Mouse (Mus musculus) embryonic facial prominence, embryonic 14.5 days (tissue): ENCODE measurements around the gene Itpk1. TPM values are rescaled to one million over a fixed set of nuclear protein-coding genes. Genes with fewer than 3 reads are reported as not detected.

Experiments used
- ATAC-seq: fragments of 200-750 bp; cut with Nextera tagmentation; 2 replicates; pipeline ENCODE4 v1.8.0; 2017; ENCODE audit warnings: low read depth, moderate number of reproducible peaks, moderate TSS enrichment
- DNase-seq: peaks from one replicate; pipeline ENCODE4 v3.0.0-alpha.2; 2015; ENCODE audit warnings: low spot score
- H3K27ac ChIP-seq: fragments of 300-500 bp; sonication (generic); replicated peaks from 2 replicates; pipeline ENCODE4 v1.5.1; 2014; ENCODE audit warnings: low read depth, mild to moderate bottlenecking, low read length, moderate library complexity
- H3K27me3 ChIP-seq: fragments of 300-500 bp; sonication (generic); replicated peaks from 2 replicates; pipeline ENCODE4 v1.6.1; 2014; ENCODE audit warnings: low read length; ENCODE audit not compliant: control insufficient read depth, insufficient read depth
- H3K36me3 ChIP-seq: fragments of 300-500 bp; sonication (generic); 2 replicates; pipeline ENCODE4 v1.6.1; 2014; ENCODE audit warnings: low read length, mixed read lengths; ENCODE audit not compliant: control insufficient read depth, insufficient read depth
- H3K4me1 ChIP-seq: fragments of 300-500 bp; sonication (generic); 2 replicates; pipeline ENCODE4 v1.6.1; 2014; ENCODE audit warnings: antibody characterized with exemption, low read length; ENCODE audit not compliant: control insufficient read depth, insufficient read depth
- H3K4me2 ChIP-seq: fragments of 300-500 bp; sonication (generic); 2 replicates; pipeline ENCODE4 v1.6.1; 2014; ENCODE audit warnings: low read depth, mild to moderate bottlenecking, low read length, moderate library complexity, mixed read lengths
- H3K4me3 ChIP-seq: fragments of 300-500 bp; sonication (generic); 2 replicates; pipeline ENCODE4 v1.5.1; 2014; ENCODE audit warnings: low read depth, mild to moderate bottlenecking, low read length
- H3K9ac ChIP-seq: fragments of 300-500 bp; sonication (generic); 2 replicates; pipeline ENCODE4 v1.6.1; 2014; ENCODE audit warnings: low read depth, mild to moderate bottlenecking, low read length, moderate library complexity, mixed read lengths
- H3K9me3 ChIP-seq: fragments of 300-500 bp; sonication (generic); 2 replicates; pipeline ENCODE4 v1.6.1; 2016; ENCODE audit warnings: low read length; ENCODE audit not compliant: control insufficient read depth
- WGBS: fragments of 180-500 bp; shearing (Covaris S2); extraction: QIAGEN DNeasy Blood & Tissue Kit; methylation state at CpG from one replicate; pipeline ENCODE4 v1.1.7; 2014; 5-methylcytosine and 5-hydroxymethylcytosine counted together
- polyA plus RNA-seq: library from polyadenylated mRNA; unstranded; fragments of >200 nt; fragmentation: Nextera tagmentation; extraction: Ambion mirVana; gene quantifications from 2 replicates; pipeline ENCODE4 v1.2.1, GENCODE M21; 2014

Itpk1 gene
- polyA plus RNA-seq, 1 experiment from 2014 or later = 9.6 TPM

GRCm38 (mm10) chr12:102677089-102677488 lies 27.6 kb downstream of the Itpk1 start:
- ATAC-seq (no peak), DNase-seq (no peak)
- no peaks in the 10 kb centered on the region for H3K27me3 ChIP-seq
- H3K9me3 ChIP-seq = no peaks in the 10 kb centered on the region
- H3K4me3 ChIP-seq = no peak overlapping the region
- H3K9ac ChIP-seq = no peak overlapping the region
- H3K27ac ChIP-seq = no peak overlapping the region
- WGBS = 80% methylated on average over 3 of the region's 3 CpGs
- H3K36me3 ChIP-seq = no peaks in the 10 kb centered on the region
- no peak overlapping the region for H3K4me2 ChIP-seq
- no peaks in the 10 kb centered on the region for H3K4me1 ChIP-seq

DNA sequence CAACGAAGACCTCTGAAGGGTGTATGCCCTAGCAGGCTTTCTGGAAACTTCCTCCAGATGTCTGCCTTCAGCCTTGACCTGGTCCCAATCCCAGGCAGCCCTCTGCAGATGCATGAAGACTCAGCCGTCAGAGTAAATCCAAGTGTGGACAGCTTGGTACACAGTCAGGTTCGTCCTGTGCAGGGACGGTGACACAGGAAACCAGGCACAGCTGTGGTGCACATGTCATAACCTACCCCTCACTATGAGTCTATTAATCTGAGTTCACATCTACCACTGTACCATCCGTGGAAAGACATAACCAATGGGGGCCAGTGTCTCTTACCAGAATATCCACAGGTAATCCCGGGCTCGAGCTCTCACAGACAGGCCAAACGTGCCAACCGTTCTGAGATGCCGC lies 30.2 kb downstream of the Itpk1 start:
- no peaks in the 10 kb centered on the region for H3K4me1 ChIP-seq
- no peak overlapping the region for H3K4me3 ChIP-seq
- H3K27ac ChIP-seq = no peak overlapping the region
- H3K4me2 ChIP-seq = no peak overlapping the region
- no peaks in the 10 kb centered on the region for H3K9me3 ChIP-seq
- no peak for ATAC-seq
- 77% methylated on average over 10 of the region's 10 CpGs for WGBS
- H3K9ac ChIP-seq = no peak overlapping the region
- H3K36me3 ChIP-seq = no peaks in the 10 kb centered on the region
- H3K27me3 ChIP-seq = no peaks in the 10 kb centered on the region
- DNase-seq = no peak

DNA sequence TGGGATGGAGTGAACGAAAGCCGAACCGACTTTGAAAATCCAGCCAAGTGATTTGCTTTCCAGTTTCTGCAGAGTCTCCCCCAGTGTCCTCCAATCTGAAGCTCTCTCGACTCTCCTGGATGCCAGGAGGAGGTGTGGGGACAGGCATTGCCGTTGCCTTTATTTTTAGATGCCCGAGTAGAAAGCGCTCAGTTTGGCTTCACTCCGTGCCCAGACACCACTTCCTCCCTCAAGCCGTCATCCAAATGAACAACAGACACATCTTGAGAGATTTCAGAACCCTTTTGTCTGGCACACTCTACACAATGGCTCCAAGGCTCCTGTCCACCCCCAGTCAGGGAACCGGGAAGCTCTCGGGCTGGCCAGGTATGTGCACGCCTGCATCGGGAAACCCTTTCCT lies 30.6 kb downstream of the Itpk1 start:
- H3K4me3 ChIP-seq = no peak overlapping the region
- H3K36me3 ChIP-seq = no peaks in the 10 kb centered on the region
- H3K4me1 ChIP-seq = no peaks in the 10 kb centered on the region
- no peak for DNase-seq
- WGBS = 83% methylated on average over 13 of the region's 13 CpGs
- no peak for ATAC-seq
- H3K27me3 ChIP-seq = no peaks in the 10 kb centered on the region
- H3K4me2 ChIP-seq = no peak overlapping the region
- no peak overlapping the region for H3K27ac ChIP-seq
- H3K9ac ChIP-seq = no peak overlapping the region
- H3K9me3 ChIP-seq = no peaks in the 10 kb centered on the region

- no peaks in the 10 kb centered on the region for H3K9me3 ChIP-seq
These were observed 31.6 kb downstream of the Itpk1 start for GRCm38 (mm10) chr12:102672857-102673839.

DNA sequence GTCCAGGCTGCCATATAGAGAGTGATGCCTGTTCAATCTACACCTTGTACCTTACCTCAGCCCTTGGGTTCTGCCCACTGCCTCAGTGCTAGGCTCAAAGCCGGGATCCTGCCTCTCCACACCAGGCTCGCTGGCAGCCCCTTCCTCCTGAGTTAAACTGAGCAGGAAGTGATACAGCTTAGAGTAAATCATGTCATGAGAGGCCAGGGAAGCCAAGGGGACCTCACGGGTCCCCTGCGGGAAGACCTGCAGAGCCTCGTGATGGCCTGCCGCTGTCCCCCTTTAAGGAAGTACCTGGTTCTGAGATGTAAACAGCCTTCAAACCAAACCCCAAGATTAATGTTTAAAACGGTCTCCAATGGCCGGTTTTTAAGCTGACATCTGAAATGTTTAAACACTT lies 32.6 kb downstream of the Itpk1 start:
- H3K27ac ChIP-seq = no peak overlapping the region

More at GRCm38 (mm10) chr12:102672857-102673839, 31.6 kb downstream of the Itpk1 start:
- ATAC-seq = no peak
- Histone ChIP-seq H3K9ac (no peak overlapping the region), H3K36me3 (0 out of 2 replicates have a peak, but pooled peaks cover under 1% of the 10 kb centered on the region), H3K27ac (no peak overlapping the region), H3K4me3 (no peak overlapping the region), H3K4me2 (no peak overlapping the region), H3K27me3 (no peaks in the 10 kb centered on the region), H3K4me1 (no peaks in the 10 kb centered on the region)
- no peak for DNase-seq
- 83% methylated on average over 20 of the region's 20 CpGs for WGBS

DNA sequence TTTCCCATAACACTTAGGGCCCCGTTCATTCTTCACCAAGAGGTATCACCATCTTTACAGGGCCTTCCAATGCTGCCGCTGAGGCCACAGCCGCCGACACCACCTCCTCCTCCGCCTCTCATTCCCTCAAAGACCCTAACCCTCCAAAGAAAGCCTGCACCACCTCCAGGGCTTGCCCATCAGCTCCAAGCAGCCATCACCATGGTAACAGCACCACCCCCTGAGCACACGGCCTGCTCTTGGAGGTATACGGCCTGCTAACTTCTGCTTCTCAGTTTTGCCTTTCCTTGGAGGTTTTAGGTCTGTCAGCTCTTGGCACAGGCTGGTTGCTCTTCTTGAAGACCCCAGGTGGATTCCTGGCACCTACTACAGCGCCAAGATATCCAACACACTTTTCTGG lies 33.9 kb downstream of the Itpk1 start:
- no peak for DNase-seq
- no peaks in the 10 kb centered on the region for H3K4me1 ChIP-seq
- 66% methylated on average over 8 of the region's 8 CpGs for WGBS

More for the DNA sequence above, 32.6 kb downstream of the Itpk1 start:
- no peak overlapping the region for H3K4me3 ChIP-seq
- no peaks in the 10 kb centered on the region for H3K9me3 ChIP-seq
- ATAC-seq = no peak
- no peak overlapping the region for H3K4me2 ChIP-seq
- H3K27me3 ChIP-seq = no peaks in the 10 kb centered on the region
- H3K4me1 ChIP-seq = no peaks in the 10 kb centered on the region
- 65% methylated on average over 8 of the region's 8 CpGs for whole genome bisulfite sequencing
- 0 out of 2 replicates have a peak, but pooled peaks cover 5% of the 10 kb centered on the region for H3K36me3 ChIP-seq
- H3K9ac ChIP-seq = no peak overlapping the region
- no peak for DNase-seq

GRCm38 (mm10) chr12:102665465-102666202 lies 39.1 kb downstream of the Itpk1 start:
- Histone ChIP-seq H3K4me2 (no peak overlapping the region), H3K36me3 (0 out of 2 replicates have a peak, but pooled peaks cover 5% of the 10 kb centered on the region), H3K9ac (no peak overlapping the region), H3K27me3 (no peaks in the 10 kb centered on the region), H3K9me3 (no peaks in the 10 kb centered on the region), H3K4me3 (no peak overlapping the region), H3K27ac (no peak overlapping the region), H3K4me1 (no peaks in the 10 kb centered on the region)
- DNase-seq (no peak), ATAC-seq (no peak)
- whole genome bisulfite sequencing = 83% methylated on average over 10 of the region's 10 CpGs

More for the DNA sequence above, 33.9 kb downstream of the Itpk1 start:
- H3K9me3 ChIP-seq = no peaks in the 10 kb centered on the region
- 0 out of 2 replicates have a peak, but pooled peaks cover 5% of the 10 kb centered on the region for H3K36me3 ChIP-seq
- no peak overlapping the region for H3K4me3 ChIP-seq
- H3K27ac ChIP-seq = no peak overlapping the region
- no peak overlapping the region for H3K4me2 ChIP-seq
- no peak overlapping the region for H3K9ac ChIP-seq
- no peak for ATAC-seq
- no peaks in the 10 kb centered on the region for H3K27me3 ChIP-seq

- H3K27me3 ChIP-seq = no peaks in the 10 kb centered on the region
- no peak for ATAC-seq
- WGBS = 88% methylated on average over 2 of the region's 2 CpGs
These were observed 40.7 kb downstream of the Itpk1 start for GRCm38 (mm10) chr12:102664052-102664448.

More at GRCm38 (mm10) chr12:102664052-102664448, 40.7 kb downstream of the Itpk1 start:
- H3K4me2 ChIP-seq = no peak overlapping the region
- H3K36me3 ChIP-seq = 0 out of 2 replicates have a peak, but pooled peaks cover 5% of the 10 kb centered on the region
- H3K9me3 ChIP-seq = no peaks in the 10 kb centered on the region
- no peak overlapping the region for H3K27ac ChIP-seq
- H3K9ac ChIP-seq = no peak overlapping the region
- H3K4me1 ChIP-seq = no peaks in the 10 kb centered on the region
- no peak overlapping the region for H3K4me3 ChIP-seq
- no peak for DNase-seq
